Mouse (Mus musculus) spleen, postnatal 10 days (tissue): ENCODE results near the gene Tmem170.

ENCODE experiments used
- DNase-seq, 2 experiments: peaks; one replicate each; pipeline ENCODE4 v3.0.0; 2021 to 2022; ENCODE audit warnings: low spot score in 2 of 2

Gene Tmem170

DNA sequence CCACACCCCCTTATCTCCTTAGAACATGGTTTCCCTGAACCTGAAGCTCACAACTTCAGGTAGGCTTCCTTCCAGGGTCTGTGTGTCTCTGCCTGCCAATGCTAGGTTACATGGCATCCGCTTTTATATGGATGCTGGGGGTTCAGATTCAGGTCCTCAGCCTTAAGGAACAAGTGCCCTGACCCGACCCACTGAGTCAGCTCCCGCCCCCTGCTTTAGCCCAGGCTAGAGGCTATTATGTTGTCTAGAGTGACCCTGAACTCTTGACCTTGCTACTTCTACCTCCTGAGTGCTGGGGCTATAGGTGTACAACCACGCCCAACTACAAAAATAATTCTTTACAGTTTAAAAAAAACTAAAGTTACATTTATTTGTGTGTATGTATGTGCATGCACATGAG, 61.5 kb downstream of the Tmem170 start:
- no peak for DNase-seq

DNA sequence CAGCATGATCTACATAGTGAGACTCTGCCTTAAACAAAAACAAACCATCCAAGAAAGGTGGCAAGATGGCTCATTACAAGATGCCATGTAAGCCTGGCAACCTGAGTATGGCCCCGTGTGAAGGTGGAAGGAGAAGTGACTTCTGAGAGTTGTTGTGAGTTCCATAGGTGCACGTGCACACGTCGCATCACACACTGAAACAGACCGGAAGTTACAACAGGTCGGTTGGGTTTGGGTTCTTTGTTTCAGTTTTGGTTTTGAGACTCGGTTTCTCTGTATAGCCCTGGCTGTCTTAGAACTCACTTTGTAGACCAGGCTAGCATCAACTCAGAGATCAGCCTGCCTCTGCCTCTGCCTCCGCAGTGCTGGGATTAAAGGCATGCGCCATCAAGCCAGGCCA, 62.7 kb downstream of the Tmem170 start:
- no peak for DNase-seq
